Mouse (Mus musculus) testis, adult 2 months (tissue): ENCODE results near the gene Tmem37. TPM values are rescaled to one million over a fixed set of nuclear protein-coding genes. Genes with fewer than 3 reads are reported as not detected.

Experiments used
- H3K27ac ChIP-seq: fragments of 200-500 bp; 2 replicates; pipeline ENCODE4 v1.5.1; 2012; ENCODE audit warnings: low read depth, low read length; ENCODE audit not compliant: control insufficient read depth, insufficient read depth
- H3K27me3 ChIP-seq: fragments of 200-500 bp; 2 replicates; pipeline ENCODE4 v1.6.1; 2012; ENCODE audit warnings: mild to moderate bottlenecking, low read length, moderate library complexity; ENCODE audit not compliant: control insufficient read depth, insufficient read depth
- H3K36me3 ChIP-seq: fragments of 200-500 bp; 2 replicates; pipeline ENCODE4 v1.6.1; 2012; ENCODE audit warnings: mild to moderate bottlenecking, low read length; ENCODE audit not compliant: control insufficient read depth, insufficient read depth
- H3K4me1 ChIP-seq: fragments of 200-500 bp; 2 replicates; pipeline ENCODE4 v1.6.1; 2012; ENCODE audit warnings: low read length; ENCODE audit not compliant: control insufficient read depth, insufficient read depth
- H3K4me3 ChIP-seq: fragments of 200-500 bp; 2 replicates; pipeline ENCODE4 v1.5.1; 2012; ENCODE audit warnings: low read depth, mild to moderate bottlenecking, low read length, moderate library complexity, mixed read lengths; ENCODE audit not compliant: control insufficient read depth
- CTCF ChIP-seq: fragments of 200-500 bp; IDR thresholded peaks from 2 replicates; pipeline ENCODE4 v1.5.1; 2012; ENCODE audit warnings: low read depth, mild to moderate bottlenecking, inconsistent platforms, low read length, moderate library complexity; ENCODE audit not compliant: control insufficient read depth, insufficient read depth, insufficient replicate concordance
- POLR2A ChIP-seq: fragments of 200-500 bp; IDR thresholded peaks from 2 replicates; pipeline ENCODE4 v1.6.1; 2012; ENCODE audit warnings: low read depth, mild to moderate bottlenecking, inconsistent platforms, low read length, moderate library complexity; ENCODE audit not compliant: control insufficient read depth
- polyA plus RNA-seq: library from polyadenylated mRNA; depleted of rRNA; stranded (reverse); fragments of >200 nt; gene quantifications from 2 replicates; pipeline ENCODE4 v1.2.3, GENCODE M21; 2012

Tmem37 gene
- polyA plus RNA-seq, 1 experiment, result 21.3 TPM

DNA sequence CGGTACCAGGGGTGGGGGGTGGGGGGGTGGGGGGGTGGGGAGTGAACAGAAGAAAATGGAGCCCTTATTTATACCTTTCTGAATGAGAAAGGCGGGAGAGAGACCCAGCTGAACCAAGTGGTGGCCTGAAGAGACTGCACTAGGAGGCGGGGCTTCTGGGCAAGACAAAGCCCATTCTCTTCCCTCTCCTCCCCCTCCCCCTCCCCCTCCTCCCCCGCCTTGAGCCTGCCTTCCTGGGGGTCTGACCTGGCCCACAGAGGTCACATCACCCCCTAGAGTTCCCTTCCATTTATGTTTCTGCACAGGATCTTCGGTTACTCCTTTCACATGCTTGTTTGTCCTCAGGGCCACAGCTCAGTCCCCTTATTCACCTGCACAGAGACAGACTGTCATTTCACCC lies 15.3 kb upstream of the Tmem37 start:
- Histone ChIP-seq H3K27me3 (no peaks in the 10 kb centered on the region), H3K36me3 (no peaks in the 10 kb centered on the region), H3K4me1 (peaks cover 5% of the 10 kb centered on the region), H3K27ac (no peak overlapping the region), H3K4me3 (peak overlapping the region; percentile 29)
- TF ChIP-seq CTCF (no peak), POLR2A (no peak)

DNA sequence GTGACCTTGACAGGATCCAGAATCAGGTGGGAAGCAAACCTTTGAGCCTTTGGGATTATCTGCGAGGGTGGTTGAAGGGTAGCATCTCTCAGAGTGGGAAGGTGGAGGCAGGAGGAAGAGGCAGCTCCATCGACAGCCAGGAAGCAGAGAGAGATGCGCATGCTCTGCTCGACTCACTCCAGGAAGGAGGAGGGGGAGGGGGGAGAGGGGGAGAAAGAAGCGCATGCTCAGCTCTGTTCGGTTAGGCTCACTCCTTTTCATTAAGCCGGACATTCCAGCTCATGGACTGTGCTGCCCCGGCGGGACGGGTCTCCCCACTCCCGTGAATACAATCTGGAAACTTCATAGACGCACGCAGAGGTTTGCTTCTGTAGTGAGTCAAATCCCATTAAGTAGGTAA lies 12.8 kb upstream of the Tmem37 start:
- Histone ChIP-seq H3K4me3 (peak overlapping the region; percentile 90), H3K27me3 (no peaks in the 10 kb centered on the region), H3K36me3 (no peaks in the 10 kb centered on the region), H3K27ac (no peak overlapping the region), H3K4me1 (peaks cover 5% of the 10 kb centered on the region)
- peak; percentile 51; the same call in 1 of the 2 replicates for TF ChIP-seq POLR2A
- TF ChIP-seq CTCF, result no peak

DNA sequence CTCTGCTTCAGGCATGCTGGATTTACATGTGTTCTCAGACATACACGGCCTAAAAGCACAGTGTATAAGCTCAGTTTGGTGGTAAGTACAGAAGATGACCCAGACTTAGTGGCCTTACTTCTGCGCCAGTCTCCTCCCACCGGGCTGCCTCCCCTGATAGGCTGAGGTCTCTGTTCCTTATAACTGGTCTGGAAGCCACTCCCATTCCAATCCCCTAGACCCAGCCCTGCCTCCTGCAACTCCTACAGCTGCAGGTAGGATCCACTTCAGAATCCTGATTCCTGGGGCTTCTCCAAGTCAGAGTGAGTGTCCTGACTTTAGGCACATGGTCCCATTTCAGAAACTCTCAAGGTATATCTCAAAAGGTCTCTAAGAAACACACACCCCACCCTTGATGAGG lies 11.8 kb upstream of the Tmem37 start:
- Histone ChIP-seq H3K36me3 (no peaks in the 10 kb centered on the region), H3K4me3 (peak overlapping the region; percentile 90; the same call in 1 of the 2 replicates)

DNA sequence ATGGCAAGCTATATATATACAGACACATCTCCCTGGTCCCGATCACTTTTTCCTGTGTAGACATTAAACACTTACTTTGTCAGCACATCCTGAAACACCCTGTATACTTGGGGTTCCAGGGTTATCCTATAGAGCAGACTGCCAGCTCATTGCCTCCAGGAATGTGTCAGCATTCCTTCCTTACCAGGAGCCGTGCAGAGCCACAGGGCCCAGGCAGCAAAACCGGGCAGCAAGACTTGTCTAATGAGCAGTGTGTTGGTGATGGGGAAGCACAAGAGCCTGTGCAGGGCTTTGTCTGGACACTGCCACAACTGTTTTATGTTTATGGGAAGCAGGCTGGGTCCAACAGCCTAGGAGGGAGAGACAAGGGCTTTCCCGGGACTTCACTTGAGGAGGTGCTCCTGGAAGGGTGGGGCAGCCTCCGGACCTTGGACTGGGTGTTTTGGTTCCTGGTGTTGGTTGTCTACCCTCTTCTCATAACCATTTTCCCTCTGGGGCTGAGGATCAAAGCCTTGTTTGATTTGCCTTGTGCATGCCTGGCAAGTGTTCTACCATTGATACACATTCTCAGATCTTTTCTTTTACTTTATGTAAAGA lies 10.1 kb upstream of the Tmem37 start:
- H3K27ac ChIP-seq, result no peak overlapping the region
- H3K4me3 ChIP-seq, result no peak overlapping the region
- no peak for TF ChIP-seq POLR2A
- TF ChIP-seq CTCF, result no peak

More for the DNA sequence above, 11.8 kb upstream of the Tmem37 start:
- H3K4me1 ChIP-seq, result peaks cover 5% of the 10 kb centered on the region
- TF ChIP-seq POLR2A (no peak), CTCF (no peak)
- H3K27ac ChIP-seq, result no peak overlapping the region
- no peaks in the 10 kb centered on the region for H3K27me3 ChIP-seq

DNA sequence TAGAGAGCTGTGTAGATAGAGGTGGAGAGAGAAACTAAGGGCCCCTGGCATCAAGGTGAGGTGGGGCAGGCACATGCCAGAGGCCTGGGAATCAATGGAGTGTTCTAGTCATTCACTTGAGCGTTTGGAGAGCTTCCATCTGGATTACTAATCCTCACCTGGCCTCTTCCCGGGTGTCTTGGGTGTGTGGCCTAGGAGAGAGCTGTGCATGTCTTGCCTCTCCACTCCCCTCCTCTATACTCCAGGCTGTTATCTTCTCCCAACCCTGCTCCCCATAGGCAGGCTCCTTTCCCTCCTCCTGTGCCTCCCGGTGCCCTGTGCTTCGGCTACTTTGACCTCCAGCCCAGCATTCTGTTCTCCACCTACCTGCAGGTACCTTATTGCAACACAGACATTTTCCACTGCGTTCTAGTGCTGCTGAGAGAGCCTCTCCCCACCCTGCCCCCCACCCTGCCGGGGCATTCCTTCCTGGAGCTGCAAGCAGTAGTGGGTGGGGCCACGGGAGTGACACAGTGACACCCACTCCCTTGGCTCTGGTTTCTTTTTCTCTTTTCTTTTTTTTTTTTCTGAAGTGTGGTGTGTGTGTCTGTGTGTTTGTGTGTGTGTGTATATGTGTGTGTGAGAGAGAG lies 9.2 kb upstream of the Tmem37 start:
- no peak for TF ChIP-seq POLR2A
- no peak for TF ChIP-seq CTCF
- no peaks in the 10 kb centered on the region for H3K27me3 ChIP-seq
- H3K36me3 ChIP-seq, result no peaks in the 10 kb centered on the region
- peaks cover 5% of the 10 kb centered on the region for H3K4me1 ChIP-seq
- no peak overlapping the region for H3K27ac ChIP-seq
- no peak overlapping the region for H3K4me3 ChIP-seq

More for the DNA sequence above, 10.1 kb upstream of the Tmem37 start:
- H3K4me1 ChIP-seq, result peaks cover 5% of the 10 kb centered on the region
- no peaks in the 10 kb centered on the region for H3K36me3 ChIP-seq
- no peaks in the 10 kb centered on the region for H3K27me3 ChIP-seq

DNA sequence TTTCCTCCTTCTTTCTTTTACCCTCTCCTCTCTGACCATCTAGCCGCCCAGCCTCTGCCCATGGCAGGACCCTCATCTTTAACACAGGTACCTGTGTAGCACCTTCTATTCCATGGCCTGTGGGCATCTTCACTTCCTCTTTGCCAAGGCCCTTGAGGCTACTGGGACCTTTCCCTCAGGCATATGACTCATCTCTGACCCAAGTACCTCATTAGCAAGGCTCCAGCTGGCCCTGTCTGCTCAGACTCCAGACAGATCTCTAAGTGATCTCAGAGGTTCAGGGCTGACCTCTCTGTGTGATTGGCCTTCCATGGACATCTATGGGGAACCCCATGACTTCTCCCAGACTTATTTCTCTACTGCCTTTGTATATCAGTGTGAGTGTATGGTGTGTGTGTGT lies 6.8 kb upstream of the Tmem37 start:
- H3K4me3 ChIP-seq, result no peak overlapping the region
- no peak overlapping the region for H3K27ac ChIP-seq
- TF ChIP-seq POLR2A, result no peak
- TF ChIP-seq CTCF, result no peak
- H3K27me3 ChIP-seq, result no peaks in the 10 kb centered on the region
- H3K36me3 ChIP-seq, result no peaks in the 10 kb centered on the region
- H3K4me1 ChIP-seq, result no peaks in the 10 kb centered on the region; the same call in 1 of the 2 replicates

DNA sequence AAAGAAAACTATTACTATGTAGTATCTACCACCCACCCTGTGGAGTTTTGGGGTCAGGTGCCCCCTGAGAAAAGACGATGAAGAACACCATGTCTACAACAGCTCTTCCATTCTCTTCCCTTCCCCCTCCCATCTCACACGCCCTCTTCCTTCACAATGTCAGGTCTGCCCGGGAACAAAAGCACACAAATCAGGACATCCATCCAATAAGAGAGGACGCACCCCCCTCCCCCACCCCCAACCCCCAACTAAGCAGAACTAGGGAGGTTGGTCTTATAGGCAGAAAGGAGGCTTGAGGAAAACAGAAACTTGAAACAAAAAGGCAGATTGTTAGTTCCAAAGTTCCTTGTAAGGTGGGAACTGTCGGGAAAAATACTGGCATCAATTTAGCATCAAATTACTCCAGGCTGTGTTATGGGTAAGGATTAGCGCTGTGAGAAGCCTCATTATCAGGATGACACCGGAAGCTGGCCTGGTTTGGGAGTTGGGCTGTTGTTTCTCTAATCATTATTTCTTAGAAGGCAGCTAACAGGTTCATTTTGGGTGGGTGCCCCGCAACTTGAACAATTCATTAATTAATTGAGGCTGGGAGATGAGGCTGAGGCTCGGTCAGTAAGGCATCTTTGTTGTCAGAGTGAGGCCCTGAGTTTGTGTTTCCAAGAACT lies 4.0 kb upstream of the Tmem37 start:
- no peak for TF ChIP-seq CTCF
- no peak for TF ChIP-seq POLR2A
- H3K36me3 ChIP-seq, result no peaks in the 10 kb centered on the region
- no peak overlapping the region for H3K4me3 ChIP-seq
- H3K27ac ChIP-seq, result no peak overlapping the region
- H3K4me1 ChIP-seq, result peaks cover 10% of the 10 kb centered on the region
- no peaks in the 10 kb centered on the region for H3K27me3 ChIP-seq
